Mouse (Mus musculus) Patski (cell line): ENCODE data around the gene Galt. TPM values are rescaled to one million over a fixed set of nuclear protein-coding genes. Genes with fewer than 3 reads are reported as not detected.
"Not testable (repeated sequence)": the region's sequence is repeated elsewhere in the genome, so short reads cannot be mapped to it uniquely, and the experiment has no call there.

Experiments used
- ATAC-seq: fragments of 100-300 bp; one replicate; pipeline ENCODE4 v1.8.0; 2021
- CTCF ChIA-PET: fragments of 350-600 bp; sonication (Branson Sonifier 250); formaldehyde crosslinking; loops from one replicate; lab custom pipeline; 2022; ENCODE audit warnings: inconsistent platforms; lab: Charles Lee
- POLR2A ChIA-PET: fragments of 350-600 bp; sonication (Branson Sonifier 250); formaldehyde crosslinking; loops from one replicate; lab custom pipeline; 2022; ENCODE audit warnings: antibody characterized with exemption, inconsistent platforms; lab: Charles Lee
- DNase-seq: peaks from one replicate; pipeline ENCODE4 v3.0.0-alpha.2; 2011; ENCODE audit warnings: low read depth, low spot score
- H3K27me3 ChIP-seq: fragments of 371-371 bp; one replicate; pipeline ENCODE4 v1.5.1; 2021
- CTCF ChIP-seq: fragments of 100-300 bp; IDR thresholded peaks from one replicate; pipeline ENCODE4 v1.5.1; 2021
- in situ Hi-C: fragments of 300-500 bp; cut with MboI; formaldehyde crosslinking; loops from 3 replicates; pipeline ENCODE4 v1.11.1; 2018; ENCODE audit warnings: low pct_unique_long_range_greater_than_20kb, mixed read lengths
- polyA plus RNA-seq: library from polyadenylated mRNA; unstranded; gene quantifications from one replicate; pipeline ENCODE4 v1.2.3, GENCODE M21; 2021

Galt gene
- polyA plus RNA-seq, 1 experiment from 2014 or later, result 28.4 TPM

DNA sequence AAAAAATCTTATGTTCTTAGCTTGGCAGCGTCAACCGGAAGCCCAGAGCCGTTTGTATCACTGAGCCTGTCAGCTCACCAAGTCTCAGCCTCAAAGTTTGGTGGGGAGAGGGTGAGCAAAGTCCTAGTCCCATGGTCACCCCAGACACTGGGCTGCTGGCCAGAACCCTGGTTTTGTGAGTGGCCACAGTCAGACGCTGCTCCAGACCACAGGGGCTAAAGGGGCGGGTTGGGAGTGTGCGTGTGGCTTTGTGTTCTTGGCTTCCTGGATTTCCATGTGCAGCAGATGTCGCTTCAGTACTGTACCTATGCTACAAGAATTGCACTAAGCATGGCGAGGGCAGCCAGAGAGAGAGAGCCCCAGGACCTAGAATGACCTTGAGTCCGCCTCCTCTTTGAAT, 4.2 kb downstream of the Galt start:
- in situ Hi-C loops, result no loop called here
- POLR2A ChIA-PET, result no interaction called here
- CTCF ChIA-PET, result no interaction called here
- no peaks in the 10 kb centered on the region for H3K27me3 ChIP-seq
- no peak for ATAC-seq
- no peak for DNase-seq
- TF ChIP-seq CTCF, result no peak

DNA sequence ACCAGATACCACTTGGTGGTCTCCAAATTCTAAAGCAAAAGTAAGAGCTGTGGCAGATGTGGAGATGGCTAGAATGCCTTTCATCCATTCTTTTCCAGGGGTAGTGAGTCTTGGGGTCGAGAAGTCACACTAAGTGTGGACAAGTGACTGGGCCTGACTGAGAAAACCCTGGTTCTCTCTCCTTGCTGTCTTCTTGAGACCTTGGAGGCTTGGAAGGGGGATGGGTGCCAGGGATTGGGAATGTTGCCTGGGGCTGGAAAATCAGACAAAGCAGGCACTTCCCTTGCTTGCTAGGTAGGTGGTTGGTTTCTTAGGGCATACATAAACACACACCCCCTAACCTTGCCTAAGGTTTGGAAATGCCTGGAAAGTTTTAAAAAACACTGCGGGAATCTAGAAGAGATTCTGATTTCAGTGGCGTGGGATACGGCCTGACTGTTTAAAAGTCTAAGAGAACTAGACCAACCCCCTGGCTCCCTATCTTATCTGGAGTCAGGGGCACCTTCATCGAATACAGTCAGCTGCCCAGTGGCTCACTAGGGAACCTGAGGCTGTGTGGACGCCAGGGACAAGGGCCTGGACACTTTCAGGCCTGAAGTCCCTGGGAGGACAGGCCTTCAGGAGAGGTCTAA, 4.7 kb downstream of the Galt start:
- no peak for ATAC-seq
- no peak for DNase-seq
- no peaks in the 10 kb centered on the region for H3K27me3 ChIP-seq
- TF ChIP-seq CTCF, result no peak
- ChIA-PET POLR2A (no interaction called here), CTCF (no interaction called here)
- in situ Hi-C loops, result no loop called here

DNA sequence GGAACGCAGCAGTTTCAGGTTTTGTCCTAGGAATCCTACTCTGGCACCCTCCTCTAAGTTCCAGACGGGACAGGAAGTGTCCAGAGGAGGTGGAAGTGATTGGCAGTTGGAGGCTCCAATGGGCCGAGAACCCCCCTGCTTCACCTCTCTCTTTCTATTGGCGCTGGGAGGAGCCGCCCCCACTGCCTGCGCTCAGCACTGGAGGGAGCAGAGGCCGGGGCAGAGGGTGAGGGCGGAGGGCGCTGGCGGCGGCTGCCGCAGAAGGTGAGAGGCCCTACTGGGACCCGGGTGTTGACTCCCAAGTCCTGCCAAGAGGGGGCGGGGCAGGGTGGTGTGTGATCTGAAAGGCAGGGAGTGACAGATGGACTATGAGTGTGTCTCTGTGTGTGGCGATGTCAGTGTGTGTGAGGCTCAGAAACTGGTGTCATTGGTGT, 5.3 kb downstream of the Galt start:
- ATAC-seq, result peak; percentile 92
- in situ Hi-C loops, result no loop called here
- ChIA-PET CTCF (interaction anchor here (1.3 kb wide), 1 partner anchor 18 kb away, joined by 3 read pairs; no protein-coding TSS in a partner anchor), POLR2A (no interaction called here)
- DNase-seq, result peak; percentile 77
- H3K27me3 ChIP-seq, result no peaks in the 10 kb centered on the region
- no peak for TF ChIP-seq CTCF

DNA sequence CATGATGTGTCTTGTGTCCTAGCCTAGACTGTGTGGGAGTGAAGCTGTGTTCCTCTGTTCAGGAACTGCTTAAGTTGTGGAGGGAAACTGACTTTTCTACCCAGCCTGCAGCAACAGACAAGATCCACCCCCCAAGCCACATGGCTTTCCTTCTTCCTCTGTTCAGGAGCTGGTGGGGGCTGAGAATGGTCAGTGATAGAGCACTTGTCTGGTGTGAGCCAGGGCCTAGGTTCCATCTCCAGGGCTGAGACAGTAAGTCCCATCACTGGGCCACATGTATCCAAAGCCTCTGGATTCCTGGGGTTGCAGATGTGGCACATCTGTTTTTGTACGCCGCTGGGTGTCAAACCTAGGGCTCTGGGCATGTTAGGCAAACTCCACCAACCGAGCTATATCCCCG, 5.9 kb downstream of the Galt start:
- TF ChIP-seq CTCF, result no peak
- ChIA-PET CTCF (interaction anchor here (1.3 kb wide), 1 partner anchor 19 kb away, joined by 3 read pairs; no protein-coding TSS in a partner anchor), POLR2A (no interaction called here)
- H3K27me3 ChIP-seq, result no peaks in the 10 kb centered on the region
- ATAC-seq (no peak), DNase-seq (no peak)
- in situ Hi-C loops, result no loop called here

DNA sequence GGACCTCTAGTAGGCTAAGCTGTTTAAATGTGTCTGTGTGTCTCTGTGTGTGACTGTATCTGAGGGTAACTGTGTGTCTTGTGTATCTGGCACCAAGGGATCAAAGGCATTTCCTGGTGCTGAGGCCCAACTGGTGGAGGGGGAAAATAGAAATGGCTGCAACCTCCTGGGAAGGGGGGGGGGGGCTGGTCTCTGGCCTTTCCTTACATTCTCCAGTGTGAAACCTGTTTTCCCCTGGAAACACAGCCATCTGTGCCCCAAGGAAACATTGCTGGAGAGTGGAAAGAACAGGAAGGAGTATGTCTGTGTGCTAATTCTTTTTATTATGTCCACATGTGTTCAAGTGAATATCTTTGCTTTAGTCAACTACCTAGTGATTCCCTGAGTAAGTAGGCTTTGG, 6.7 kb downstream of the Galt start:
- POLR2A ChIA-PET, result no interaction called here
- in situ Hi-C loops, result no loop called here
- H3K27me3 ChIP-seq, result no peaks in the 10 kb centered on the region
- no peak for DNase-seq
- no peak for TF ChIP-seq CTCF
- CTCF ChIA-PET, result interaction anchor here (1.3 kb wide), 1 partner anchor 20 kb away, joined by 3 read pairs; no protein-coding TSS in a partner anchor
- ATAC-seq, result no peak

- TF ChIP-seq CTCF, result no peak
- ChIA-PET CTCF (no interaction called here), POLR2A (no interaction called here)
- in situ Hi-C loops, result no loop called here
- DNase-seq (no peak), ATAC-seq (no peak)
- H3K27me3 ChIP-seq, result no peaks in the 10 kb centered on the region
Observed at GRCm38 (mm10) chr4:41762099-41762687, 7.2 kb downstream of the Galt start.

- POLR2A ChIA-PET, DNase-seq, ATAC-seq, in situ Hi-C loops, CTCF ChIA-PET, H3K27me3 ChIP-seq: not testable (repeated sequence)
Observed at GRCm38 (mm10) chr4:41762688-41763114, 7.7 kb downstream of the Galt start.

- in situ Hi-C loops, DNase-seq, CTCF ChIA-PET, ATAC-seq, H3K27me3 ChIP-seq, POLR2A ChIA-PET: not testable (repeated sequence)
Observed at GRCm38 (mm10) chr4:41763176-41763575, 8.1 kb downstream of the Galt start.

DNA sequence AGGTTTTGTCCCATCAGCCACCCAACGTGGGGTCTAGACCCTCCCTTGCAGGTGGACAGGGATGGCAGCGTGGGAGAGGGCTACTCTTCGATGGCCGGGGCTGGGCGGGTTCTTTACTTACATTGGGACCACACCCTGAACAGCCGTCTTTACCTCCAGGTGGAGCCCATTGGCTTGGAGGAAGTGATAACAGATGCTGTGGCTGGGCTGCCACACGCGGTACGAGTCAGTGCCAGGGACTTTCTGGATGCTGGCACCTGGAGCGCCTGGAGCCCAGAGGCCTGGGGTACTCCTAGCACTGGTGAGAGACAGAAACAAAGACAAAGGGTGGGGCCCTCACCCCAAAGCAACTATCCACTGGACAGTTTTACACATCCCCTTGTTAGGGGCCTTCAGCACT, 12.3 kb downstream of the Galt start:
- DNase-seq, CTCF ChIA-PET, ATAC-seq, POLR2A ChIA-PET, H3K27me3 ChIP-seq, in situ Hi-C loops: not testable (repeated sequence)

DNA sequence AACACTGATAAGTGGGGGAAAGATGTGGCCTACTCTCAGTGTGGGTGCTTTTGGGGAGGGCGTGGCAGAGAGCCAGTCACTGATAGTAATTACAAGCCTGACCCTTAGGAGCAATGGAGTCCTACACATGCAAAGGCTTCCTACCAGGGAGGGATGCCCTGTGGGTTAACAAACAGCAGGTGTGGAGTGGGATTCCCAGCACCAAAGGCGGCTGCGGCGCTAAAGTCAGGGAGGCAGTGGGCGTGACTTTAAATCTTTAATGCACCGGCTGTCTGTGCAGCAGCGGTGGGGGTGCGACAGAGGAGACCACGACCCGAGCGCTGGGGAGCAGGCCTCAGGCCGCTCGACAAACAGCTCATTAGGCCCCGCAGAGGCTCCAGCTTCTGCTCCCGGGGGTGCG, 17.9 kb downstream of the Galt start:
- CTCF ChIA-PET, POLR2A ChIA-PET, in situ Hi-C loops, DNase-seq, ATAC-seq, H3K27me3 ChIP-seq: not testable (repeated sequence)

DNA sequence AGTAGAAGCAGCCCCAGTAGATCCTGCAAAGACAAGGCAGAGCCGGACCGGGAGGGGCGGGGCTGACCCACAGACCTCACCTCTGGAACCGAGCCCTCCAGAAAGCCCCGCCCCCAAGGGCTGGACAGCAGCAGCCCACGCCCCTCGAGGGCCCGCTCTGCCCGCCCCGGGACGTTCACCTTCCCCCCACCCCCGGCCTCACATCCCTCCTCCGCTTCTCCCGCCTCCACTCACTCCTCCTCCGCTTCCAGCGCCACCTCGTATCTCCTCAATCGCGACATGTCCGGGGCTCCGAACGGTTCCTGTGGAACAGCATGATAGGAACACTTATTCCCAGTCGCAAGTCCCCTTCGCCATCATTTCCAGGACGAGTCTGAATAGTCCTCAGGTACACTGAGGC, 18.5 kb downstream of the Galt start:
- H3K27me3 ChIP-seq, CTCF ChIA-PET, in situ Hi-C loops, POLR2A ChIA-PET, ATAC-seq, DNase-seq: not testable (repeated sequence)

DNA sequence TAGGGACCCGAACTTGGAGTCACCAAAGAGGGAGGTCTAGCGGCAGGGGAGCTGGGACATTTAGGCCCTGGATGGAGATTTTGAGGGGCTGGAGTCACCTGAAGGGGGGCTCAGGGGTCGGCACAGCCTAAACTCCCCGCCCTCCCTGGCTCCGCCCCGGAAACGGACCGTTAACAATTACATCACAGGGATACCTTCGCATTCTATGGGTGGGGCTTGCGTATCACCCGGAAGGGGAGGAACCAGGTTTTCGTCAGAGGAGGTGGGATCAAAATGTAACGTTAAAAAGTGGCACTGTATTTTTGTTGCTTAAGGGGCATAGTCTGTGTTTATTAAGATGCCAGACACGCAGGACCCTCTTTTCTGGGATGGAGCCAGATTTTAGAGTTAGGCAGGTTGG, 19.0 kb downstream of the Galt start, which contains the start of gene Ccl27a:
Gene Ccl27a, minus strand, starts transcription at position 246 of the 400 bp plus-strand sequence.
- POLR2A ChIA-PET, H3K27me3 ChIP-seq, ATAC-seq, in situ Hi-C loops, DNase-seq, CTCF ChIA-PET: not testable (repeated sequence)

DNA sequence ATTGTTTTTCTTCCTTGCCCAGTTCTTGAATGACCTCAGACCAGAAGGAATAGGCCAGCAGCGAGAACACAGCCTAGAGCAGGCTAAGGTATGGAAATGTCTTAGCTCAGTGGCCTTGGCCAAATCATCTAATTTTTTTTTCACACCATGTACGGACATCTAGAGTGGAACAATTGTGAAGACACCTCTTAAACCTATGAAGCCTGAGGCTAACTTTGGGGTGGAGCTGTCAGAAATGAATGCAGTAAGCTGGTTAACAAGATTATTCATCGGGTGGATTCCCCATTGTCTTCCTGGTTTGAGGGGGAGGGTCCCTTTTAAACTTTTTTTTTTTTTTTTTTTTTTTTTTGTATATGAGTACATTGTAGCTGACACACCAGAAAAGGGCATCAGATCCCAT, 19.5 kb downstream of the Galt start:
- POLR2A ChIA-PET, DNase-seq, H3K27me3 ChIP-seq, in situ Hi-C loops, ATAC-seq, CTCF ChIA-PET: not testable (repeated sequence)

DNA sequence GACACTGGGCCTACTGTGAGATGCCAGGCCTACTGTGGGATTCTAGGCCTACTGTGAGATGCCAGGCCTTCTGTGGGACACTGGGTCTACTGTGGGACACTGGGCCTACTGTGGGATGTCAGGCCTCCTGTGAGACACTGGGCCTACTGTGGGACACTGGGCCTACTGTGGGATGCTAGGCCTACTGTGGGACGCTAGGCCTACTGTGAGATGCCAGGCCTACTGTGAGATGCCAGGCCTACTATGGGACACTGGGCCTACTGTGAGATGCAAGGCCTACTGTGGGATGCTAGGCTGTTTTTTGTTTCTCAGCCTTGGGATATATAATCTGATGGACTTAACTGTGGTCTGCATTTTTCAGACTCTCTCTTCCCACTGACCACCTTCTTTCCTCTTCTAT, 20.8 kb downstream of the Galt start:
- DNase-seq, ATAC-seq, in situ Hi-C loops, POLR2A ChIA-PET, CTCF ChIA-PET, H3K27me3 ChIP-seq: not testable (repeated sequence)

GRCm38 (mm10) chr4:41781271-41781670, 26.2 kb downstream of the Galt start:
- DNase-seq, ATAC-seq, CTCF ChIA-PET, POLR2A ChIA-PET, H3K27me3 ChIP-seq, in situ Hi-C loops: not testable (repeated sequence)
